Mouse (Mus musculus) c-Kit-positive CD71-positive TER-119-negative erythroid progenitor cells, embryonic 14.5 days (primary cell): ENCODE measurements around the gene Themis2.
"Not testable (repeated sequence)": the region's sequence is repeated elsewhere in the genome, so short reads cannot be mapped to it uniquely, and the experiment has no call there.

Experiments used
- DNase-seq: peaks from one replicate; pipeline ENCODE4 v3.0.0-alpha.2; 2013; ENCODE audit warnings: low read depth

Gene Themis2

DNA sequence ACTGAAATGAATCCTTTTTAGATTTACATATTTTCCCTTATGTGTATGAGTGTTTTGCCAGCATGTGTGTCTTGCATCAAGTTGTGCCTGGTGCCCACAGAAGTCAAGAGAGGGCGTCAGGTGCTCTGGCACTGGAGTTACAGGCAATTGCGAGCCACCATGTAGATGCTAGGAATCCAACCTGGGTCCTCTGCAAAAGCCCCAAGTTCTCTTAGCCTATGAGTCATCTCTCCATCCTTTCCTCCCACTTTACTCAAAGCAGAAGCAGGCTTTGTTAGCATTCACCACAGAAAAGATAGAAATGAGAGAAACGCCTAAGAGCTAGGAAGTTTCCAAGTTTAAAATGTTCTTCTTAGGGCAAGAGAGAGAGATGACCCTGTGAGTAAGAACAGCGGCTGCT is 3.7 kb upstream of the Themis2 start:
- DNase-seq = no peak

DNA sequence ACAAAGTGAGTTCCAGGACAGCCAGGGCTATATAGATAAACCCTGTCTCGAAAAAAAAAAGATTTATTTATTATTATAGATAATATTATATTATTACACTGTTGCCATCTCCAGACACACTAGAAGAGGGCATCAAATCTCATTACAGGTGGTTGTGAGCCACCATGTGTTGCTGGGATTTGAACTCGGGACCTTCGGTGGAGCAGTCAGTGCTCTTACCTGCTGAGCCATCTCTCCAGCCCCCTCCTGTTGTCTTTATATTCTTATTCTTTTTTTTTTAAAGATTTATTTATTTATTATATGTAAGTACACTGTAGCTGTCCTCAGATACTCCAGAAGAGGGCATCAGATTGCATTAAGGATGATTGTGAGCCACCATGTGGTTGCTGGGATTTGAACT is 2.5 kb upstream of the Themis2 start:
- DNase-seq = not testable (repeated sequence)

DNA sequence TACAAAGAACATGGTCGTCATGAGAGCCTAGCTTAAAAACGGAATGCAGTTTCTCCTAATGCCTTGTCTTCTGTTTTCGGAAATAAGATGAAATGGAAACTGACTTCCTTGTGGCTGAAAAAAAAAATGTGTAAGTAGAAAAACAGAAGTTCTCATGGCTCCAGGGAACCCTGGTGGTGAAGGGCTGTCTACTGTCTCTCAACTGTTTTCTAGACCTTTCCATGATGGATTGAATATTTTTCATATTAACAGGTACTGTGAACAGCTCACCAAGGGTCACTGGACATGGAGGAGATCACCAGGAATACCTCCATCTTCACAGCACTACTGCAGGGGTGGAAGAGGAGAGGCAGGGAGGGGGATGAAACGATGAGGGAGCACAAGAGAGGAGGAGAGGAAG is 1.8 kb upstream of the Themis2 start:
- DNase-seq = no peak

DNA sequence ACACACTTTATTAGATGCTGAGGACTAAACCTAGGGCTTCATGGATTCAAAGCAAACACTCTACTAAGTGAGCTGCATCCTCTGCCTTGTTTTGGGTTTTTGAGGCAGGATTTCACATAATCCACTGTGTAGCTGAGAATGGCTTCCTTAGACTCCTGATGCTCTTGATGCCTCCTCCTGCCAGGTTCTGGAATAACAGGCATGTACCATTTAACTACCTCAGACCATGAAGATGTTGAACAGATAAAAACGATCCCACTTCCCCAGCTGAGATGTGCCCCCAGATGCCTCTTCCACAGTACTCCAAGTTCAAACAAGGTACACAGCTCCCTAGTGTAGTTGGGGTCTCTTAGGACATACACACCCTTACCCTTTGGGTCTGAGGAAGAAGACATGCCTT is 1.3 kb upstream of the Themis2 start:
- no peak for DNase-seq

DNA sequence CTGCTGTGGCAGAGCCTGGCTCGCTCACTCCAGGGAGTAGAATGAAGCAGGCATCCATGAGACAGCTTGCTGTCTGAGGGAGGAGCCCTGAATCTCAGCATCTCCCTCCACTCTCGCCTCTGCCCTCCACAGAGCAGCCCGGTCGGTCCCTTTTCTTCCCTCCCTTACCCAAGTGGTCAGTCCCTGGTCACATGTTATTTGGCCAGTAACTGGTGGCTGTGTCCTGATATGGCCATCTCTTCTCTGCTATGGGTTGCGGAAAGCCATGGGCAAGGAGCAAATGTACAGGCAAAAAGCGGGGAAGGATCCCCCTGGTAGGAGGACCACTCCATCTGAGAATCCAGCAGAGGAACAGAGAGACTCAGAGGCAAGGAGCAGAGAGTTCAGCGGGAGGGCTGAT is 1.0 kb downstream of the Themis2 start:
- no peak for DNase-seq

DNA sequence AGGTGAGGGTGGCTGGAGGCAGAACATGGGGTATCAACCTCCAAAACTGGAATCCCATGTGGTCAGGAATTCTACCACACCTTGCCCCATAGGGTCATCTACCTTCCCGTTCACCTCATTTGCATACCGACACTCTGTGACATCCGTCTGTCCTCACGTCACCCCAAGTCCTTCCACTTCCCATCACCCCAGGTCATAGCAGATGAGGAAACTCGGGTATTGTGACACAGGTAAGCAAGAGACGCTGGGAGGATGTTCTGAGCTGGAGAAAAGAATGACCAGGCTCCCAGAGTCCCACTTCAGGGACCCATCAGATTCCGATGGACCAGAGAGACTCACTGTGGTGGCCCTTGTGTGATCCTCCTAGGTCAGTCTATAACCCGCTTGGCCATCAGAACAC is 1.4 kb downstream of the Themis2 start:
- no peak for DNase-seq

DNA sequence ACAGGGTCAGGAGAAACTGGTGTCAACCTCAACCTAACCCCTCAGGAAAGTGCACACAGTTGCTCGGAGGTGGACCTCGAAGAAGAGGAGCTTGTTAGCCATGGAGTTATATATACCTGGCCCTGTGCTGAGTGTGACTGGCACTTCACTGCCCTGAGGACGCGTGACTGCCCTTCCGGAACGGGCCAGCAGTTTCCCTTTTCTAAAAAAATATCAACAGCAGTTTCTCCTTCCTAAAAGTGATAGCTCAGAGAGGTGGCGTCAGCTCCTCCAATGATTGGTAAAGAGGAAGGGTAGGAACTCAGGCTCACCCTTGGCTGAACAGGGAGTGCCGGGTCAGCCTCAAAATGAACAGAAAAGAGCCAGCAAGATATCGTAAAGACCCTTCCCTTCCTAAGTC is 2.2 kb downstream of the Themis2 start:
- DNase-seq = no peak

DNA sequence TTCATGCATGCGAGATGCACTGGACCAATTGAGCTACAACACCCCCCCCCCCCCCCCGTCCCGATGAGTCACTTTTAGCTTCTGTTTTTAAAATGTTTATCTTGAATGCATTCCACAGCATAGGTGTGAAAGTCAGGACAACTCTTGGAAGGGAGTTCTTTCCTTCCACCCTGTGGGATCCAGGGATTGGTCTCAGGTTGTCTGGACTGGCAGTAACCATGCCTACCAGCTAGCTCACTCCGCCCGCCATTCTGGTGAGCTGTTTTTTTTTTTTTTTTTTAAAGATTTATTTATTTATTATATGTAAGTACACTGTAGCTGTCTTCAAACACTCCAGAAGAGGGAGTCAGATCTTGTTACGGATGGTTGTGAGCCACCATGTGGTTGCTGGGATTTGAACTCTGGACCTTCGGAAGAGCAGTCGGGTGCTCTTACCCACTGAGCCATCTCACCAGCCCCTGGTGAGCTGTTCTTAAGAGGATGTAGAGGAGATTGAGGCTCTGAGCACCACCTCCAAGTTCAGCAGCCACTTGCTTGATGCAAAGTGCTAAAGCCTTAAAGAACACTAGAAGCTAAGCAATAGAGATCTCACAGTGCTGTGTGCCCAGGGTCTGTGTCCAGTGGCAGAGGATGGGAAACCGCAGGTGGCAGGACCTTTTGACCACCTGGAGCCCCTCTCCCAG is 2.7 kb downstream of the Themis2 start:
- not testable (repeated sequence) for DNase-seq

DNA sequence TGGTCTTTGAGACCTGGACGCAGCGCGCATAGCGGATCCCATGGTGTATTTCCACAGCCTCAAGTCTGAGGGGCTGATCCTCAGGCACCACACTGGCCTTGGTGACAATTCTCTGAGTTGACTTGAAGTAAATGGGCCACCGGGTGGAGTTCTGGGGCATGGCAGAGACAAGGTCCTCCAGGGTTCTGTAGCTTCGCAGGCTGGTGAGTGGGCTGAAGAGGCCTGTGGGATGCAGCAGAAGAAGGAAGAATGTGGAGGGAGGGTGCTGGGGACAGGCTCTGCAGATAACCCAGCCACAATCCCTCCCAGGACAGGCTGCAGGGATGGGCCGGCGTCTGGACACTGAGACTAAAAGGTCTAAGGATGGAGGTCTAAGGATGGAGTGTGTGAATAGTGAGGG is 6.5 kb downstream of the Themis2 start:
- DNase-seq = no peak

DNA sequence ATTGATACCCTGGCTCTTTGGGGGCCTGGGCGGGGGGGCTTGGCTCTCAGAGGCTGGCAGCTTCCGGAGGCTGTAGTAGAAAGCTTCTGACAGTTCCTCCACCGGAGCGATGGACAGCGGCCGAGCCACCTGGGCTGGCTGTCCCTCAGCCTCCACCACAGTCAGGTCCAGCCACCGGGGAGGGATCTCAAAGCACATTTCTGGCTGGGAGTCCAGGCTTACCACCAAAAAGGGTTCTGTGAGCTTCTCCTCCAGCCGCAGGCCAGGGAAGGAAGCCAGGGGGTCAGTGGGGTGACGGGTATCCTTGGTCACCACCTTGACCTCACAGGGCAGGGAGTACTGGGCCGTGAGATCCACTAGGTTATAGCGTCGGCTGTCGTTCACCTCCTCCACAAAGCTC is 11.0 kb downstream of the Themis2 start:
- no peak for DNase-seq

DNA sequence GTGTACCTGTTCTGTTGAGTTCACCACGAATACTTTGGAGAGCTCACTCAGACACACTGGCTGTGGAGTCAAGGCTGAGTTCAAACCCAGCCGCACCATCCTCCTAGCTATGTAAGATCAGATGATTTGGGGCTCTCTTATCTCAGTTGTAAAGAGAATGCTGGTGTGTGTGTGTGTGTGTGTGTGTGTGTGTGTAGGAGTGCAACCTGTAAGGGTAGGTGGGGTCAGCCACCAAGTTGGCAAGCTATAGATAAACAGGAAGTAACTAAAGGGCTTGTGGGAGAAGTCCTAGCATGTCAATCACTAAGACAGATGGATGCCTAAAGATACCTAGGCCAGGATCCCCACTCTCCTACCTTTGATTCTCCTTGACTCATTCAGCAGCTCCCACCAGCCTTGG is 12.5 kb downstream of the Themis2 start:
- DNase-seq = no peak

DNA sequence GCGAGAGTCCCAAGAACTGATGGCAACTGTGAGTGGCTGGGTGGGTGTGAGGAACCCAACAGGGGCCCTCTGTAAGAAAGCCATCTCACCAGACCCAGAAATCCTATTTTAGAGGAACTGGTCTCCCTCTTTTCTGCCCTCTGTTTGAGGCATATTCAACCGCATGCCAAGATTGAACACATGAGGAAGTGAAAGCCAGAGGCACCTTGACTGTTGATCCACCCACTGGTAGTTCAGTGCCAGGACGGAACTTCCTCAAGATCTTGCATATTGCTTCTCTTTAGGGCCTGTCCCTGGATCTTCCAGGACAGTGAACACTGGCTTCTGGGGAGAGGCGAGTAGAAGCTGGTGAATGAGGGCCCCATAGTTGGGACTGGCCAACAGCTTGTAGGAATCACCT is 15.9 kb downstream of the Themis2 start:
- no peak for DNase-seq

DNA sequence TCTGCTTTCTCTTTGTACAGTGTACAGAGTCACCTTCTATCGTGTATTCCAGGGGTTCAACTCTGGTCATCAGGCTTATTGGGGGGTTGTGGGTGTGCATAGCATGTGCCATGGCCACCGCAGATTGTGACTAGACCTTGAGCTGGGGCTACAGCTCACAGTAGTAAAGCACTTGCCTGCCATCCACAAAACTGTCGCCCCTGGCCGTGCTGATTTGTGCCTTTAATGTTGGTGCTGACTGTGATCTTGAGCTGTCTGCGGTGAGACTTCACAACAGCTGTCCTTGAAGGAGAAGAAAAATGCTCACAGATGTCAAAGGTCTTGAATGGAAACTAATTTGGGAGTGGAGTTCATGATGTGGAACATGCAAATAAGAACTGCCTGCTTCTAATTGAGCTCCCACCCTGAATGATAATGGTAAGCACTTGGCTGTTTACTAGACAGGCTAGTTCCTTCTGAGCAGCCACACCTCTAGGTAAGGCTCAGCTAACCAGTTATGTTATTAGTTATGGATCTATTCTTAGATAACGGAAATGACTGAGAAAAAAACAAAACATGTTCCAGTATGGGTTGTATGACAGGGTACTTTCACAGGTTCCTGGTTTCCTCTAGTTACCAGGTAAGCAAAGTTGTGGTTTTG is 17.5 kb downstream of the Themis2 start:
- no peak for DNase-seq

DNA sequence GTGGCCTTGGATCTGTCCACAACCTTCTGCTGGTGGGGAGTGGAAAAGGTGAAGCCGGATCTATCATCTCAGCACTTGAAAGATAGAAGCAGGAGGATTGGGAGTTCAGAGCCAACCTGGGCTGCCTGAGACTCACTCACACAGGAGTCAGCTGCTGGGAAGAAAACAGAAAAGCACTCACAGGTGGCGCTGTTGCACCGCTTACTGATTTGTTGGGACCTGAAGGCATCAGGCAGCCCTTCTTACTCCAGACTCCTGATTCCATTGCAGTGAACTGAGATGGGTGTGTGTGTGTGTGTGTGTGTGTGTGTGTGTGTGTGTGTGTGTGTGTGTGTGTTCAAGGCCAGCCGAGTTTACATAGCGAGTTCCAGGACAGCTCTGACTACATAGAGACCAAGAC is 19.4 kb downstream of the Themis2 start:
- DNase-seq = peak; percentile 62

DNA sequence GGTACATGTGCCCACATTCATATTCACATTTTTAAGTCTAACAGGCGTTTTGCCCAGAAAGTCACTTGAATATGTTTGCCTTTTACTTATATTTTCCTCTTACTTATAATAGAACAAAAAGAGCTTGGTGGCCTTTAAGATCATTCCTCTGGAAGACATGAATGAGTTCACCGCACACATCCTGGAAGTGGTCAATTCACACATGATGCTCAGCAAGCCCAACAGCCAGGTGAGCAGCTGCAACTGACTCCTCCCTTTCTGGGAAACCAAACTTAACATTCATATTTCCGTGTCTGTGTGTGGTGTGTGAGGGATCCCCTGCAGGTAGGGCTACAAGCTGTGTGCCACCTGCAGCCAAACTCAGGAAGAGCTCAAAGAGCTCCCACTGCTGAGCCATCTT is 21.3 kb downstream of the Themis2 start:
- DNase-seq = no peak

DNA sequence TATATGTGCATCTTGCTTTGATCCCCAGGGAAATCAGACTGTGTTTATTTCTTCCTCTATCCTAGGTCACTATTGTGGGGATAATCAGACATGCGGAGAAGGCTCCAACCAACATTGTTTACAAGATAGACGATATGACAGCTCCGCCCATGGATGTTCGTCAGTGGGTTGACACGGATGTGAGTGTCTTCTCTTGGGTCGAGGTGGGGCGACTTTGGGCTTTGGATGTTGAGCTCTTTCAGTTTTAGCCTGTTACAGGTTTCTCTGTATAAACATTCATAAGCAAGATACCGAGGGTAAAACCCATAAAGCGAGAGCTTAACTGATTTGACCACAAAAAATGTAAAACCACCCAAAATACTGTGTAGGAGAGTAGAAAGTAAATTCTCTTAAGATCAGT is 24.4 kb downstream of the Themis2 start:
- DNase-seq = no peak

DNA sequence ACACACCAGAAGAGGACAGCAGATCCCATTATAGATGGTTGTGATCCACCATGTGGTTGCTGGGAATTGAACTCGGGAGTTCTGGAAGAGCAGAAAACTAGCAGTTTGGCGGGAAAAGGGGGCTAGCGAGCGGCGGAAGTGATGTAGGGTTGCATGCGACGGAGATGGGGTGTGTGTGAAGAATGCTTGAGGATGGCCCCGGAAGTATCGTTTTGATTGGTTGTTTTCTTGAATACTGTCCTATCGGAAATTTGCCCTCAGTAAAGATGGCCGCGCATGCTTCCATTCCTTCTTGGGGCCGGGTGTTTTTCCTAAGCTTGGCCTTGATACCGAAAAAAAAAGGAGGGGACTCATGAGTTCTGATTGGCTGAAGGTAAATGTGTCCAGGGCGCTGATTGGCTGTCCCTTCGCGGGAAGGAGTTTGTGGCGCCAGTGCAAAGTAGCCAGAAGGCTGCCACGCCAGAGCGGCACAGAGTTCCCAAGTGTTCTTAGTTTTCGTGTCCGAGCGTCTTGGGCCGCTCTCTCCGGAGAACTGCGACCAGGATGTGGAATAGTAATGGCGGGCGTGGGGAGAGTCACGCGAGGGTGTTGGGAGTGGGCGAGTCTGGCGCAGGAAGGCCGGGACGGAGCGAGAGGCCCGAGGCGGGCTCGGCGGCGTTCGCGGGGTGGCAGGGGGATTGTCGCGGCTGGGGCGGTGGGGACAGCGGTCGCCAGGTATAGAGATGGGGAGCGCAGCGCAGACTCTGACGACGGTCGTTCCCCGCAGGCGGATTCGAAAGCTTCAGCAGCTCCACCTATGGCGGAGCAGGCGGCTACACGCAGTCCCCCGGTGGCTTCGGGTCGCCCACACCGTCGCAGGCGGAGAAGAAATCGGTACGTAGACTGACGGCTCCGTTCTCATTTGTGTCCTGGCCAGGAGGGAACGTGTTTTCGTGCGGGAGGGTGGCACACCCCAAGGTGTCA is 28.0 kb downstream of the Themis2 start, which contains the start of gene Rpa2:
Gene Rpa2 (plus strand): TSS at position 419 of the 963 bp plus-strand sequence.
- peak; percentile 100 for DNase-seq

DNA sequence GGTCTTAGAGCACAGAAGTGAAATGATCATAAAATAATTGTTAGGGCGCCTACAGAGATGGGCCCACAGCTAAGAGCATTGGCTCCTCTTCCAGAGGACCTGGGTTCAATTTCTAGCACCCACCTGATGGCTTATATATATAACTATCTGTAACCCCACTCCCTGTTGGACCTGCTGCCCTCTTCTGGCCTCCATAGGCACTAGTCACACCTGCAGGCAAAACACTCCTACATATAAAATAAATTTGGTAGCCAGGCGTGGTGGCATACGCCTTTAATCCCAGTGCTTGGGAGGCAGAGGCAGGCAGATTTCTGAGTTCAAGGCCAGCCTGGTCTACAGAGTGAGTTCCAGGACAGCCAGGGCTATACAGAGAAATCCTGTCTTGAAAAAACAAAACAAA is 33.1 kb downstream of the Themis2 start:
- DNase-seq = not testable (repeated sequence)

DNA sequence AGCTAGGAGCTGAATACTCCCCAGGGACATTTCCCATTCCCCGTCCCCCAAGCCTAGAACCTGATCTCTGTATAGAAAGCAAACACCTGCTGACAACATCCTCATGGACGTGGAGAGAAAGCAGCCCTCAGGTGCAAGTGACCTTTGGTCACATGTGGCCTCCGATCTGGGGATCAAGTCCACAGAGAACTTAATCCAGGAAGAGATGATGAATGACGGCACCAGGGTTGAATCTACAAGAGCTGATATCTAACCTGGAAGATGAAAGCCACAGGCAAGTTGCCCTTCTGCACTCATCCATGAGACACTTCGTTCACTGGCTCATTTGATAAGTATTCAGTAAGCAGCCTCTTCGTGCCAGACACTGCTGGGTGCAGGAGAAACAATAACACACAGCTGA is 33.6 kb downstream of the Themis2 start:
- no peak for DNase-seq

DNA sequence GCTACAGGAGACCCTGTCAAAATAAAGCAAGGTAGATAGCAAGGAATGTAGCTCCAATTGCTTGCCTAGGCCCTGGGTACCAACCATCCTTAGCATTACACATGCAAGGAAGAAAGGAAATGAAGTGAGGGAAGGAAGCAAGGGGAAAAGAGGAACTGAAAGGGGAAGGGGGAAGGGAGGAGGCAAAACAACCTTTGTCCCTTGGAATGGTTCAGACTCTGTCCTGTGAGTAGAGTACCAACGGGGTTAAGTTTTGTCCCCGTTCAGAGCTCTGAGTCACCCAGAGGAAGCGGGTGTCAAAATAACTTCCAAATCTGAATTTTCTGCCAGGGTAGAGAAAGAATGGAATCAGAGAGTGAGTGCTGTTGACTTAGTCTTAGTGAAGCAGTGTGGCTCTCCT is 35.9 kb downstream of the Themis2 start:
- DNase-seq = no peak

DNA sequence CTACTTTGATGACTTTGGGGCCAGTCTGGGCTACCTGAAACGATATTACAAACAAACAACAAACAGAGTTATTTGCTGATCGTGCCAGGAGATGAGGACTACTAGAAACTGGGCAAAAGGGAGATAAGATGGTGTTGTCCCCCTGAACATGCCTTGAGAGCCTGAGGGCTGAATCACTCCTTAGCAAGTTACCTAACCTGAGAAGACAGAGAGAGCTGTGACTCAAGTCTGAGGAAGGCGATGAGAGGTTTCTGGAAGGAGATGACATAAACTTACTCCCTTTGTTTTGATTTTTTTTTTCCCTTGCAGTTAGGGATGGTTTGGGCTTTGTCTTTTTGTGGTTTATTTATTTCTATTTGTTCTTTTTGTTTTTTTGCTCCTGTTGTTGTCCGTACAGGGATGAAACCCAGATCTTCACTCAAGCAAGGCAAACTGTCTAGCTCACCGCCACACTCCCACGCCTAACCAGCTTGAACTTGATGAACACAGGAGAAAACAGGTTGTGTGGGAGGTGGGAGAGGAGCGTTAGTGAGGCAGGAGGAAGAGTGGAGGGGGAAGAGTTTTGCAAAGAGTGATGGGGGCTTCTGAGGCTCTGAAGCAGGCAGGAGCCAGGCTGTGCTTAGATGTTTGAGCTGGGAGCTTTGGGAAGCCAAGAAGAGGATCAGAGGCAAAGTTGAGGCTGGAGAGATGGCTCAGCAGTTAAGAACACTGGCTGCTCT is 38.4 kb downstream of the Themis2 start:
- DNase-seq = no peak

DNA sequence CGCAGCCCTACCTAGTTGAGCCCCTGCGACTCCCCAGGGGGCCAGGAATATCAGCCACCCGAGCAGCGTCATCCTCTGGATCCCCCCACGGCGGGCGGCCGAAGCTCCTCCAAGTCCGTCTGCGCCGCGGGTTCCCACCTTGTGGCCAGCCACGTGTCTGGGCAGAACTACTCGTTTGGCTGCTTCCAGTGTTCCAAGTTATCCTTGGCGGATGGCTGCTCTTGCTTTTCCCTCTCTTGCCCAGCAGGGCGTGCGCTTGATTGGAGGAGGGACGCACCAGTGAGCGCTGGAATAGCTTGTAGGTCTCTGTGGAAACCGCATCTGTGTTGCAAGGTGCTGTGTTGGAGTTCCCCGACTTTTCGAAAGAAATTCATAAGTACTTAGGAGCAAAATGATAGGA is 39.2 kb downstream of the Themis2 start, which contains the start of gene Smpdl3b:
Gene Smpdl3b (minus strand): TSS at position 279 of the 400 bp plus-strand sequence.
- no peak for DNase-seq
